Mouse (Mus musculus): Measurements from ENCODE around the gene Tcf7l1.

GRCm38 (mm10) chr6:72626391-72626790 lies 162.7 kb downstream of the Tcf7l1 start:
- TF ChIP-seq ZC3H11A (IDR thresholded peaks at IDR 0.05; ENCODE audit: borderline replicate concordance, low read depth, low read length) (no peak), MAFK (IDR thresholded peaks at IDR 0.05; ENCODE audit: insufficient read depth, low read depth, low read length) (no peak), CHD2 (IDR thresholded peaks at IDR 0.05; ENCODE audit: low read depth, low read length) (no peak)
